Mouse (Mus musculus) heart, postnatal 10 days (tissue): ENCODE measurements at regions not wholly inside any gene's neighbourhood (a gene's known extent, or its start where the extent isn't known, plus 50 kb on each side); places are given as distances from the start of the nearest gene placed in this dataset.
"Not testable (repeated sequence)": the region's sequence is repeated elsewhere in the genome, so short reads cannot be mapped to it uniquely, and the experiment has no call there.

Experiments used
- DNase-seq, 2 experiments: peaks; one replicate each; pipeline ENCODE4 v3.0.0; 2021
- intact Hi-C: fragments of 180-260 bp; cut with DNase I; formaldehyde crosslinking; loops from one replicate; pipeline ENCODE4 v1.15.1; 2025

- intact Hi-C loops: not testable (repeated sequence)
- DNase-seq: peak; percentile 37 to 45
These were observed 476.1 kb upstream of the Olfr161 start for GRCm38 (mm10) chr16:3114473-3115335.

- DNase-seq: peak; percentile 12 to 38
- intact Hi-C loops: not testable (repeated sequence)
These were observed 475.3 kb upstream of the Olfr161 start for GRCm38 (mm10) chr16:3115336-3116112.

- DNase-seq: peak; percentile 46 to 77
- intact Hi-C loops: not testable (repeated sequence)
These were observed 474.7 kb upstream of the Olfr161 start for GRCm38 (mm10) chr16:3116113-3116511.

- DNase-seq, intact Hi-C loops: not testable (repeated sequence)
These were observed 469.6 kb upstream of the Olfr161 start for GRCm38 (mm10) chr16:3121216-3121615.

GRCm38 (mm10) chr16:3122145-3122860, 468.5 kb upstream of the Olfr161 start:
- DNase-seq, intact Hi-C loops: not testable (repeated sequence)

GRCm38 (mm10) chr16:3122861-3123477, 467.9 kb upstream of the Olfr161 start:
- intact Hi-C loops: not testable (repeated sequence)
- peak; percentile 52 to 65 for DNase-seq

GRCm38 (mm10) chr16:3127317-3127716, 463.5 kb upstream of the Olfr161 start:
- intact Hi-C loops, DNase-seq: not testable (repeated sequence)
